Mouse (Mus musculus): ENCODE data around the gene Mrpl50. TPM values are rescaled to one million over a fixed set of nuclear protein-coding genes. Genes with fewer than 3 reads are reported as not detected.

Gene Mrpl50
- 10 to 100 TPM; 36.9 to 40.5 TPM for total RNA-seq (2021)
- long read RNA-seq, experiment 1, transcript Mrpl50-201 (2 exons, 2,114 nt): major isoform, 143 of 146 reads
- long read RNA-seq, experiment 1, partial matches to known transcripts: 0 of 146 reads
- long read RNA-seq, experiment 1, other reads (novel, unspliced or antisense): 3 of 146 reads
- long read RNA-seq, experiment 2, transcript Mrpl50-201 (2 exons, 2,114 nt): major isoform, 110 of 113 reads
- long read RNA-seq, experiment 2, partial matches to known transcripts: 2 of 113 reads
- long read RNA-seq, experiment 2, other reads (novel, unspliced or antisense): 1 of 113 reads

GRCm38 (mm10) chr4:49520572-49521340, at the start of gene Mrpl50, which contains the start of gene Zfp189:
Mrpl50 (minus strand) TSS chr4:49521093.
Zfp189 (plus strand) TSS chr4:49521176.
- peak; percentile 80 to 89 for DNase-seq (ENCODE audit: low spot score in 2 of 2)

DNA sequence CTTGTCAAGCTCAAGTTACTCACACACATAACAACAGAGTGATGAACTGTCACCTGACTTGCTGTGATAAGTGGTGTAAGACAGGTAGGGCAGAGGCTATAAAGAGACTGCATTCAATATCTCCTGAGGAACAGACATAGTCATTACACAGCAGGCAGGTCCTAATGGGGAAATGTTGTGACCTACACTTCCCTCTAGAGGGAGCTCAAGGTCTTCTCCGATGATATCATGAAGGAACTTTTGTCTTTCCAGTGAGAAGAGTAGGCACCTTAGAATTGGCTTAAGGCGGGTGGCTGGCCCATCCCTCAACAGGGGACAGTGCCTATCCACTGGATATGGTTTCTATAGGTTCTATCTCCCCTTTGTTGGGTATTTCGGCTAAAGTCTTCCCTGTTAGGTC, 46.7 kb upstream of the Mrpl50 start:
- DNase-seq (ENCODE audit: low spot score in 2 of 2): peak in 1 of 2 experiments; percentile 48

DNA sequence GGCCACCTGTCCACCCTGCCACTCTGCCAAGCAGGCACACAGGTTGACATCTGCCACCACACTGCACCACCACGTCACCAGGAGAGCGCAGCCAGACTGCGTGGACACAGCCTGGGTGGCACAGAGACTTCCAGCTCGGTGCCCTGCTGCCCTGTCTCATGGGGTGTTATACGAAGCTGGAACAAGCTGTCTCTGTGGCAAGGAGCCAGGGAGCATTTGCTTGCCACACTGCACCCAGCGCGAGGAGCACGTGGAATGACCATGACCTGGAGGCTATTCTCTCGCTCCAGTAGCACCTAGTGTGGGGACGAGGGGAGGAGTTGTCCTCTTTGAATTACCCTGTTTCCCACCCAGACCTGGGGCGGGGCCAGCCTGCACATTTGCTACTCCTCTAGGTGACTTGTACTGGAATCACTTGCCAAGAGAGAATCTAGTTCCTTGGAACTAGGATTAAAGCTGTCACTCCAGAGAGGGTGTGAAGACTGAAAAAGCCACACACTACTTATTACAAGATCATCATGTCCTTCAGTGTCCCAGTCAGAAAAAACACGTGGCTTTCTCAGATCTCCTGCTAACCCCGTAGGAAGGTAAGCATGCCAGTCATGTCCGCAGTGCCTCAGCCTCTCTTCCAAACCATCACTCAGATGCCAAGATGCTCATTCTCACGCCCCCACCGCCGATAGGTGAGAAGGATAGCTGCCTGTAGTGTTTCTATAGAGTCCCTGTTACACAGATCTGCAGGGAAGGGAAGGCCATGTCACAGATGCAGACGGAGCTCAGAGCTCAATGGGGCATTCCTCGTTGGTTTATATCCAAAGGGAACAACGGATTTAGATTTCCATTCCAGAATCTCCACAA, 39.3 kb upstream of the Mrpl50 start:
- peak in 1 of 2 experiments; percentile 36 for DNase-seq (ENCODE audit: low spot score in 2 of 2)

DNA sequence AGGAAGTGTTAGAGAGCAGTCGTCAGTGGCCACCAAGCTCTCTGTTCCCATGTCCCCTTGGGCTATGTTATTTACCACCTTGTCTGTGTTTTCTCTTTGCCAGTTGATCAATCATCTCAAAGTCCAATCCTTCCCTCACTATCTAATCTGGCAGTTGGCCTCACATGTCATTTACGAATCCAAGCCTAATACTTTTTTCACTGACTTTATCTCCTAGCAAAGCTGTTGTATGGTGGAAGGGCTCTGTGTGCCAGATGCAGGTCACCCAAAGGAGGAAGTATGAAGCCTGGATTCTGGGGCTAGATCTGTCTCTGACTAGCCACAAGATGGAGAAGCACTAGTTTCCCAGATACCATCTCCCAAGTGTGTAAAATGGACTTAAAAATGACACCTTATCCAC, 37.3 kb upstream of the Mrpl50 start:
- DNase-seq (ENCODE audit: low spot score in 2 of 2): no peak

- no peak for DNase-seq (ENCODE audit: low spot score in 2 of 2)
Measured at GRCm38 (mm10) chr4:49557375-49557774, 36.5 kb upstream of the Mrpl50 start.

DNA sequence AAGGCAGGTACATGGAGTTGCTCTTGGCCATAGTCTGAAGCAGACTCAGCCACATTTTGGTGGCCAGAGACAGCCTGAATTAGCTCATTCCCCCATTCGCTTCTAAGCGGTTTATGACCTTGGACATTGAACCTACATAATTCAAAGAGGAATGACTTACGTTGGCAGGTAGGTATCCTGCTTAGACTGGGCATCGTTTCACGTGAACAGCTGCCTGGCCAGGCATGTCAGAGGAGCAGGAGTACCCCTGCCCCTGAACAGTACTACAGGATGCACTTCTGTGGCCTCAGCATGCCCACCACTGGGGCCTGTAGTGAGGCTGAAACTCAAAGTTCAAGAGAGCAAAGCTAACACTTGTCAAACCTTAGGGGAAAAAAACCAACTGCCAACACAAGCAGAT, 32.5 kb upstream of the Mrpl50 start:
- DNase-seq (ENCODE audit: low spot score in 2 of 2): no peak

GRCm38 (mm10) chr4:49549383-49549782, 28.5 kb upstream of the Mrpl50 start, which contains the start of gene Aldob:
Aldob (minus strand) TSS chr4:49549546.
- DNase-seq (ENCODE audit: low spot score in 2 of 2): no peak

DNA sequence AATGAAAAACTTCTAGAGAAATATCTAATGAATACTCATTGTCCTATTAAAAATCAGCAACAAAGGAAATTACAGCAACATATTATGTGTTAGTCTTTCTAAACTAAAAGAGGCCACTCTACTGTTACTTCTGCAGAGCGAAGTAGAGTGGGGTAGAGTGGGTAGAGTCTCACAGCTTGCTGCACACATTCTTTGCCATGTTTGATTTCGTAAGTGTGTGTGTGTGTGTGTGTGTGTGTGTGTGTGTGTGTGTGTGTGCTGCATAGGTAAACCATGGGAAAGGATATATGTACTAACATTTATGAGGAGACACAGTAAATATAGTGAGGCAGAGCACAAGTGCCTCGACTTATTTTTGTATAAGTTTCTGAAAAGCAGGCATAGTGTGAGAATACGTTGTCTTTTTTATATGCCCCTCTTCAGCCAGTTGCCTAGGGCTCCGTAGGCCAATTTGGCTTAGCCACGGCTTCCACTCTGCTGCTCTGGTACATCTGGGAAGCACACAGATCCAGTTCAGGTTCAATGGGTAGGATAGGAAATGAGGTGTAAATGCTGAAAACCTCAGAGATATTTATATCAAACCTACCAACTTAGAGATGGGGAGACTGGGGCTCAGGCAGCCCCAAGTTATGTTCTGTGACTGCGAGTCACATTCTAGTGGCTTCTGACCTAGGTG, 26.8 kb upstream of the Mrpl50 start:
- DNase-seq (ENCODE audit: low spot score in 2 of 2): no peak

DNA sequence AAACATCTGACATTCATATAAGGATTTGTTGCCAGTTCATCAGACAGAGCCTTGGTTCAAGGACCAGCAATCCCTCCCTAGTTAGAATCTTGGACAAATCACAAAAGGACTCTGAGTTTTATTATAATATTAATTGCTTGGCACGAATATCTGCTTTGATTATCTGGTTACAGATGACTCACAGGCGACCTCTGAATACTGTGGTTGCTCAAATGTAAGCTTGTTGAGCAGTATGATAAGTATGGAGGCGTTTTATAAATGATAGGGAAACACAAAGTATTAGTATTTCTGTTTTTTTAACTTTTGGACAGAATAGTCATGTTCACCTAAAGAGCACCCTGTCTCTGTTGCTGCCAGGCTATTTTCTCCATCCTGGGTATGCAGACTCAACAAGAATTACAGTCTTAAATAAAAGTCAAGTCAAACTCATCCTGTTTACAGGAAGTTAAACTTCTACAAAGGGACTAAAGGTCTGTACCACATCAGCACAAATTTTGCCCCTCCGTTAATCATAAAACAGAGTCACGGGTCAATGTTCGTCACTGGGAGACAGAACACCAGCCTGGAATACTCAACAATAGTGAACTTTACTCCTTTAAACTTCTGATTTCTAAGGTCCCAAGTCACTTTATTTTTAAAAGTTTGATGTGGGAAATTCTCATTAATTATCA, 26.1 kb upstream of the Mrpl50 start:
- DNase-seq (ENCODE audit: low spot score in 2 of 2): no peak

GRCm38 (mm10) chr4:49546026-49546425, 25.1 kb upstream of the Mrpl50 start:
- DNase-seq (ENCODE audit: low spot score in 2 of 2): no peak

DNA sequence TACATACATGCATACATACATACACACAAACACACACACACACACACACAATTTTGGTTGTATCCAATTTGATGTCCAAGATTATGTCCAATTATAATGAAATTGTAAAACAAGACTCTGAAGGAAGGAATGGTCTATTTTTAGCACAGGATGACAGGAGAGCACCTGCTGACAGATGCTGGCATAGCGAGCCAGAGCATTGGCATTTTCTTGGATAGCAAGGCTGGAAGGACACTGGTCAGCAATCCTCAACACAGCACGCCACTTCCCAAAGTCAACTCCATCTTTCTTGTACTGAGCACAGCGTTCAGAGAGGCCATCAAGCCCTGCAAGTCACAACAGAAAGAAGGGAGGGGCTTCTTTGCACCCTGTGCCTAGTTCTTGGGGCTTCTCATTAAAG, 20.1 kb upstream of the Mrpl50 start:
- no peak for DNase-seq (ENCODE audit: low spot score in 2 of 2)

- DNase-seq (ENCODE audit: low spot score in 2 of 2): no peak
Measured at GRCm38 (mm10) chr4:49539665-49540064, 18.8 kb upstream of the Mrpl50 start.

- DNase-seq (ENCODE audit: low spot score in 2 of 2): no peak
Measured at GRCm38 (mm10) chr4:49536671-49537070, 15.8 kb upstream of the Mrpl50 start.

GRCm38 (mm10) chr4:49535675-49536294, 14.9 kb upstream of the Mrpl50 start:
- DNase-seq (ENCODE audit: low spot score in 2 of 2): no peak

DNA sequence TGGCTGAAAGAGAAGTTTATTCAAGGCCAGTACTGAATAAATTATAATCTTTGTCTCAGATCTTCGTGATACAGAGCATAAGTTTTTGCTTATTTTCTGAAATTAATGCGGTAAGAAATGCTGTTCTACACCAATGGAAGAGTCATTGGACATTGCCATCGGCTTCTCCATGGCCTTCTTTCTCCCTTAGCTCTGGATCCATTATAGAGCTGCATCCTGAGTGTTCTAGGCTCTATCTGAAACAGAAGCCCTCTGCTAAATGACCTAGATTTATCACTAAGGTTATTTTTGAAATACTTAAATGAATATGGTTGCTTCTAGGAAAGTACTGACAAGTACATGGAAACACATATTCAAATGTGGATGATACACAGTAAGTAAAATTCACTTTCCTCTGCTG, 14.1 kb upstream of the Mrpl50 start:
- DNase-seq (ENCODE audit: low spot score in 2 of 2): no peak

GRCm38 (mm10) chr4:49522576-49522975, 1.7 kb upstream of the Mrpl50 start:
- peak in 1 of 2 experiments; percentile 11 for DNase-seq (ENCODE audit: low spot score in 2 of 2)

DNA sequence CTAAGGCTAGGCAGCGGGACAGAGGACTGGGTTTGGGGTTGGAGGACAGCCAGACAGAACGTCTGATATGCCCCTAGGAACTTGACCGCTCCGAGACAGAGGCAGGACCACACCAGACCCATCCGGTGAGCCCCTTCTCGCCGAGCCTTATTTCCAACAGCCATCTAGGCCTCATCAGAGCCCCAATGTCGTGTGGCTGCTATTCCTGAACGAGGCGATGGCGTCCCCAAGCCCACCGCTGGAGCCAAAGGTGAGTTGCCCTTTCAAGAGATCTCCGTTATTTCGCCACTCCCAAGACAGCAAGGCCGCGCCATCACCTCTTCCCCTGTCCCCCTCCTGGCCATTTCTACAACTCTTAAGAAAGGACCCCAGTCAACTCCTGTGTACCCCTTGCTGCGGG, 453 bp upstream of the Mrpl50 start:
- DNase-seq (ENCODE audit: low spot score in 2 of 2): no peak

DNA sequence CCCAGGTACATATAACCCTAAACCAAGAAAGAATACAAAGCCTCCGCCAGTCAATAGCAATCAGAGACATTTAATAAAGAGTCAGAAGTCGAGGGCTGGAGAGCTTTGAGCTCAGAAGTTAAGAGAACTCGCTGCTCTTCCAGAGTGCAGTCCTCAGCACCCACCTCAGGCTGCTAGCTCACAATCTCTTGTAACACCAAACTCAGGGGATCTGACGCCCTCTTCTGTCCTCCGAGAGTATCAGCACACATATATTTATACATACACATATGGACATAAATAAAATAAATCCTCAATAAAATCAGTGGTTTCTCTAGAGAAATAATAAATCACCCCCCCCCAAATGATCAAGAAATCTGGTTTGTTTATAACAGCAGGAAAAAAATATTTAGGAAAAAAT, 1.4 kb downstream of the Mrpl50 start:
- no peak for DNase-seq (ENCODE audit: low spot score in 2 of 2)

- no peak for DNase-seq (ENCODE audit: low spot score in 2 of 2)
Measured at GRCm38 (mm10) chr4:49514441-49514840, 6.5 kb downstream of the Mrpl50 start.

DNA sequence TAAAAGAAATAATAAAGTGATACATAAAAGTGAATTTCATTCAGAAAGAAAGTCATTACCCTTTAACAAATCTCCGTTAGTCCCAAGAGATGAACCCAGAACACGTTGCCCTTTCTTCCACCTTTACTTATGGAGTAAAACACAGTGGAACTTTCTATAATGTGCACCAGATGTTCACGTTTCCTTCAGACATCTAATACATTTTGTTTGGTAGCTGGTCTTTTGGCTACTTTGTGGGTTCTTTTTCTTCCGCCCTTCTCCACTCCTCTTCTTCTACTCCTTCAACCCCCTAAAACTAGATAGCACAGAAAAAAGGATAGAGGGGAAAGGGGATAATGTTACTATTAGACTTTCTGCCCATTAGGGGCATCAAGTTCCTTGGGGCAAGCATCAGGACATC, 8.3 kb downstream of the Mrpl50 start:
- no peak for DNase-seq (ENCODE audit: low spot score in 2 of 2)

All from gastrocnemius, postnatal 4 days (tissue).